Mouse (Mus musculus): ENCODE data around the gene Nlrp4a. TPM values are rescaled to one million over a fixed set of nuclear protein-coding genes. Genes with fewer than 3 reads are reported as not detected.
"Not testable (repeated sequence)": the region's sequence is repeated elsewhere in the genome, so short reads cannot be mapped to it uniquely, and the experiment has no call there.

The Nlrp4a gene
- not detected for total RNA-seq (2021)
- long read RNA-seq, experiment 1: 0 reads
- long read RNA-seq, experiment 2: 0 reads

DNA sequence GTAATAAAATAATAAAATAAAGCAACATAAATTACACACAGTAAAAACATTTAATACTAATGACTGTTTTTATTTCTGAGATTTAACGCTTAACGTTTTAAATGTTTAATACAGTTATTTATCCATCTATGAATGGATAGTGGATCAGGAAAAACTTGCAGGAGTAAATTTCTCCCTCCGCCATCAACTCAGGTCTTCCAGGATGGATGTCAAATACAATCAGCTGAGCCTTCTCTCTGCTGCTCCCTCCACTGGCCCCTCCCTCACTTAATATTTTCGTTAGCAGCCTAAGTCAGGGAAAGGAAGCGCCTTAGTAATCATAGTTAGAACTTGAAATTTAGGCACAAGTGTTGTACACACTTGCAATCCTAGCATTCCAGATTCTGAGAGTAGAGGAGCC lies at the start of gene Nlrp4a:
Gene Nlrp4a, plus strand, starts transcription at position 301 of the 400 bp plus-strand sequence.
- intact Hi-C loops (cut with DNase I; ENCODE audit: low total_unique reads): no loop called here
- no peak for DNase-seq

DNA sequence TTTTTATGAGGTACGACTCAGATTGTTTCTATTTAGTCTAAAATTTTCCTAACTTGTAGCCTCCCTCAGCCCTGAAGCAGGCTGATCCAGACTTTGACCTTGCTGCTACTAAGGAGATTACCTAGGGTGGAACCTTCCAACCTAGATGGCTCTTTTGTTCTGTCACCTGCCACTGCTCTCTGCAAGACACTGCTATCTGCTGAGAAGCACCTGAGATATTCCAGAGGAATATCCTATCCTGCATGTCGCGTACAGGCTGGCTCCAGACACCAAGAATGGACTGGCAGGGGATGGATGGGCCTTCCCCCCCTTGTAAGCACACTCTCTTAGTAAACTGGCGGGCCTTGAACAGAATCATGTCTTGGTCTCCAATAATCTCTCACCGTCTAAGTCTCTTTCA lies 48.2 kb upstream of the Nlrp4a start:
- DNase-seq; intact Hi-C loops (cut with DNase I; ENCODE audit: low total_unique reads): not testable (repeated sequence)

- DNase-seq: not testable (repeated sequence)
Observed at GRCm38 (mm10) chr7:26391137-26391536, 43.8 kb upstream of the Nlrp4a start.

DNA sequence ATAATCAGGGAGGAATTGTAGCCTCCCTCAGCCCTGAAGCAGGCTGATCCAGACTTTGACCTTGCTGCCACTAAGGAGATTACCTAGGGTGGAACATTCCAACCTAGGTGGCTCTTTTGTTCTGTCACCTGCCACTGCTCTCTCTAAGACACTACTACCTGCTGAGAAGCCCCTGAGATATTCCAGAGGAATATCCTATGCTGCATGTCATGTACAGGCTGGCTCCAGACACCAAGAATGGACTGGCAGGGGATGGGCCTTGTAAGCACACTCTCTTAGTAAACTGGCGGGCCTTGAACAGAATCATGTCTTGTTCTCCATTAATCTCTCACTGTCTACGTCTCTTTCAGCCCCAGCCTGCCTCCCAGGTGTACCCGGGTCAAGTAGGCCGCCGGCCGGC lies 43.1 kb upstream of the Nlrp4a start:
- intact Hi-C loops (cut with DNase I; ENCODE audit: low total_unique reads): not testable (repeated sequence)

More at GRCm38 (mm10) chr7:26391137-26391536, 43.8 kb upstream of the Nlrp4a start:
- intact Hi-C loops (cut with DNase I; ENCODE audit: low total_unique reads): not testable (repeated sequence)

DNA sequence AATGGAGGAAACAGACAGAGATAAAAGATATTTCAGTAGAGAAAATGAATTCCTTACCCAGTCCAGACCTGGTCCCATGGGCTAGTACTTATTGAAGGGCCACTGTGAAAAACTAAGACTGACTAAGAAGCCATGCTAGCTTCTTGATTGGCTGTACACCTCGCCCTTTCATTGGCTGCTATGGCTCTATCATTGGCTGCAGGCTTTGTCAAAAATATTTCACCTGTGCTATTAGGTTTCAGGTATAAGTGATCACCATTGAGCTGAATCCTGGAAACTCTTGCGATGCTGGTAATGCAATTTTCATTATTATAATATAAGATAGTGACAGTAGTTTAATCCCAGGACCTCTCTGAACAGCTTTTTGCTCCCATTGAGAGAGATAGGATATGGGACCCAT lies 31.3 kb upstream of the Nlrp4a start, which contains the start of gene Nlrp9c:
Gene Nlrp9c, minus strand, starts transcription at position 101 of the 400 bp plus-strand sequence.
- DNase-seq; intact Hi-C loops (cut with DNase I; ENCODE audit: low total_unique reads): not testable (repeated sequence)

More for the DNA sequence above, 43.1 kb upstream of the Nlrp4a start:
- DNase-seq: not testable (repeated sequence)

GRCm38 (mm10) chr7:26476690-26477089 lies 41.8 kb downstream of the Nlrp4a start:
- no peak for DNase-seq
- intact Hi-C loops (cut with DNase I; ENCODE audit: low total_unique reads): no loop called here

- intact Hi-C loops (cut with DNase I; ENCODE audit: low total_unique reads): not testable (repeated sequence)
Observed at GRCm38 (mm10) chr7:26489514-26489913, 54.6 kb downstream of the Nlrp4a start.

More at GRCm38 (mm10) chr7:26489514-26489913, 54.6 kb downstream of the Nlrp4a start:
- not testable (repeated sequence) for DNase-seq

Other genes with a start within 250 kb of the Nlrp4a start
- gene Vmn1r184, start 174.8 kb upstream of the Nlrp4a start, total RNA-seq (2021): not detected
- not detected for gene Cyp2a4, start 127.9 kb upstream of the Nlrp4a start, total RNA-seq (2021)
- gene Nlrp9c, start 31.4 kb upstream of the Nlrp4a start, total RNA-seq (2021): not detected
- gene Nlrp9a, start 99.9 kb downstream of the Nlrp4a start, total RNA-seq (2021): not detected
- gene Vmn1r185, start 183.4 kb downstream of the Nlrp4a start, total RNA-seq (2021): not detected

All from gastrocnemius, postnatal 14 days (tissue).